Mouse (Mus musculus): Measurements from ENCODE around the gene Dhx9. TPM values are rescaled to one million over a fixed set of nuclear protein-coding genes. Genes with fewer than 3 reads are reported as not detected.
"Not testable (repeated sequence)": the region's sequence is repeated elsewhere in the genome, so short reads cannot be mapped to it uniquely, and the experiment has no call there.

Gene Dhx9
- polyA plus RNA-seq (2015; fragmentation: Nextera tagmentation; extraction: Ambion mirVana) = 17.2 and 18.1 TPM in 2 replicates

DNA sequence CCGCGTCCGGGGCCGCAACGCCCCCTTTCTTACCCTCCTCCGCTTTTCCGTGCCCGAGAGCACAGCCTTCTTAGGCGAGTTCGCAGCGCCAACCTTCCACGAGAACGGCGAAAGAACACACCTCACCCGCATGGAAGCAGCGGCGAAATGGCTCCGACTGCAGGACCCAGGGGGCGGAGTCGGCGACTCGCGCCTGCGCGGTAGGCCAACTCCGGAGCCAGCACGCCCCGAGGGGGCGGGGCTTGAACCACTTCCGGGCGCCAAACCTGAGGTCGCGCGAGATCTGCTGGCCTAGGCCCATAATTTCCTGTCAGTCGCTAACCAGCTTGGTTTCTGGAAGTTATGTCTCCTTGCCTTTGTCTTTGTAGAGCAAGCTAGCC is at the start of gene Dhx9:
Dhx9 (minus strand) TSS at position 161 of the 380 bp plus-strand sequence.
- Histone ChIP-seq H3K4me2 (peak within 1 kb of the TSS; percentile 62), H3K9ac (peak within 1 kb of the TSS; percentile 99), H3K36me3 (peaks cover 3% of the 10 kb centered on the region; the same call in 1 of the 2 replicates), H3K9me3 (replicated peaks) (no peaks in the 10 kb centered on the region), H3K27me3 (no peaks in the 10 kb centered on the region), H3K27ac (peak within 1 kb of the TSS; percentile 88), H3K4me1 (replicated peaks) (peaks cover 26% of the 10 kb centered on the region), H3K4me3 (peak within 1 kb of the TSS; percentile 99)
- peak; percentile 88 for ATAC-seq (replicated peaks; ENCODE audit: insufficient number of reproducible peaks, insufficient read depth, low FRiP score, low read depth)
- WGBS = under 1% methylated on average over 35 of the region's 35 CpGs

DNA sequence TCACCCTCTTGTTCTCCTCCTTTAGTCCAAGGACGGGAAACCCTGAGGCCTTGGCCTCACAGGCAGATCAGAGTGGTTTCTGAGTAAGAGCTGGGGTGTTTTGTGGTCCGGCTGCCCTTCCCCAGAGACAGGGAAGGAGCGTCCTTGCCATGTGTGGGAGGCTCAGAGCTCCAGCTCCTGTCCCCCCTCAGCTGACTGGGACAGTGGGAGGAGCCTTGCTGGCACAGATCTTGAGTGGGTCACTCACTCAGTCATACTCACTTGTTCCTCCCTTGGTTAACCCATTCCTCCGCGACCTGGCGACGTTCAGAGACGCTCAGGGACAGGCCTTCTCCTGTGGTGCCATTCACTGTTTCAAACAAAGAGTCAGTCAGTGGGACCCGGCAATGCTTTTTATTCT is 48.2 kb upstream of the Dhx9 start:
- no peak for ATAC-seq (replicated peaks; ENCODE audit: insufficient number of reproducible peaks, insufficient read depth, low FRiP score, low read depth)
- H3K27me3 ChIP-seq = no peaks in the 10 kb centered on the region
- no peak overlapping the region for H3K9ac ChIP-seq
- H3K27ac ChIP-seq = no peak overlapping the region
- no peak overlapping the region for H3K4me2 ChIP-seq
- WGBS = 69% methylated on average over 9 of the region's 9 CpGs
- H3K4me3 ChIP-seq = no peak overlapping the region
- peaks cover 9% of the 10 kb centered on the region; the same call in 1 of the 2 replicates for H3K4me1 ChIP-seq (replicated peaks)
- no peaks in the 10 kb centered on the region for H3K36me3 ChIP-seq
- no peaks in the 10 kb centered on the region for H3K9me3 ChIP-seq (replicated peaks)

DNA sequence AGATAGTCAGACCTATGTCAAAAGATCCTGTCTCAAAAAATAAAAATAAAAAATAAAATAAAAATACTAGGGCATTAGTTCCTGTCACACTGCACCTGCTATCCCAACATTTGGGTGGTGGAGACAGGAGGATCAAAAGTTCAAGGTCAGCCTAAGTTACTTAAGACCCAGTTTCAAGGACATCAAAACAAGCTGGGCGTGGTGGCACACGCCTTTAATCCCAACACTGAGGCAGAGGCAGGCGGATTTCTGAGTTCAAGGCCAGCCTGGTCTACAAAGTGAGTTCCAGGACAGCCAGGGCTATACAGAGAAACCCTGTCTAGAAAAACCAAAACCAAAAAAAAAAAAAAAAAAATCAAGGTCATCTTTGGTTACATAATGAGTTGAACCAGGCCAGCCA is 45.4 kb upstream of the Dhx9 start:
- not testable (repeated sequence) for H3K36me3 ChIP-seq; ATAC-seq (replicated peaks; ENCODE audit: insufficient number of reproducible peaks, insufficient read depth, low FRiP score, low read depth); H3K9me3 ChIP-seq (replicated peaks); H3K9ac ChIP-seq; H3K27me3 ChIP-seq; H3K4me1 ChIP-seq (replicated peaks); H3K4me3 ChIP-seq; H3K4me2 ChIP-seq
- H3K27ac ChIP-seq = peak overlapping the region; percentile 44; the same call in 1 of the 2 replicates
- 94% methylated on average over 3 of the region's 3 CpGs for WGBS

DNA sequence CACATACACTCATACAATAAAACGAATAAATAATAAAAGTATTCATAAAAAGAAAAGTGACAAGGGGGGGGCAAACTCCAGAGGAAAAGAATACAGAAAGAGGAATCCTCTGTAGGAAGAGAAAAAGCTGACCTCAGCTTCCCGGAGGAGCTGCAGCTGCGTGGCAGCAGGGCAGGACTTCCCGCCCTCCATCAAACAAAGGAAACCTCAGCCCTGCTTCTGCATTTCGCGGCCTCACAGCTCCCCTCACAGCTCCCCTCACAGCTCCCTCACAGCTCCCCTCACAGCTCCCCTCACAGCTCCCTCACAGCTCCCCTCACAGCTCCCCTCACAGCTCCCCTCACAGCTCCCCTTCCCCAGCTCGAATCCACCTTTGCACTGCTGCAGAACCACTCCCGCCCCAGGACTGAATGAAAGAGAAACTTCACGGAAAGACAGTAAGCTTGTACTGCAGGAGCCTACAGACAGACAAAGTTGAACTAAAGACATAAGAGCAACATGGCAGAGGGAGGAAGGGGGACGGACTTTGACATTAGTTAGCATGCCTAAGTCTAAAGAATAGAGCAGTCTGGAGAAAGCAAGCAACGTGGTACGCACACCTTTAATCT is 44.9 kb upstream of the Dhx9 start:
- 21% methylated on average over 12 of the region's 12 CpGs for WGBS
- Histone ChIP-seq H3K4me2 (peak overlapping the region; percentile 56), H3K9me3 (replicated peaks) (no peaks in the 10 kb centered on the region), H3K4me3 (peak overlapping the region; percentile 30), H3K9ac (peak overlapping the region; percentile 36; the same call in 1 of the 2 replicates), H3K27ac (peak overlapping the region; percentile 44), H3K36me3 (no peaks in the 10 kb centered on the region), H3K27me3 (no peaks in the 10 kb centered on the region), H3K4me1 (replicated peaks) (peaks cover 9% of the 10 kb centered on the region; the same call in 1 of the 2 replicates)
- ATAC-seq (replicated peaks; ENCODE audit: insufficient number of reproducible peaks, insufficient read depth, low FRiP score, low read depth) = no peak

DNA sequence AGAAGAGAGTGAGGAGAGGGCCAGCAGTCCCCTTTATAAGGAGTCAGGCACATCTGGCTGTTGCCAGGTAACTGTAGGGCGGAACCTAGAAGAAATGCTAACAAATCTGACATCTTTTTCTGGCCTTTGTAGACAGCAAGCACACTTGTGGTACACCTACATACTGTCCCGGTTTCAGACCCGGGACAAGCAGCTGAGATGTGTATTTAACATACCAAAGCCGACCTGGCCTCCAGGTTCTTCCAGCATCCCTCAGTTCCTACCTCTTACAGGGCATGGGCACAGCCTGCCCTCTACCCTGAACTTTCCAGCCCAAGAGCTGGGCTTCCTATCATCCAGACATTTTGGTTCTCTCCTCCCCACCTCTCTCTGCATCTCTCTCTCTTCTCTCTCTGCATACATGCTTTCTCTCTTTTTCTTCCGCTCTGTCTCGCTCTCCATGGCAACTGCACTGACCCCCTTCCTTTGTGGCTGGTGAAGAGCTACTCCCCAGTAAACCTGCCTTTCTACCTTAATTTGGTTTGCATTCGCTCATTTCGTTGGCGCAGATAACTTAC is 44.3 kb upstream of the Dhx9 start:
- peak overlapping the region; percentile 30 for H3K4me3 ChIP-seq
- no peak overlapping the region for H3K27ac ChIP-seq
- ATAC-seq (replicated peaks; ENCODE audit: insufficient number of reproducible peaks, insufficient read depth, low FRiP score, low read depth) = no peak
- H3K36me3 ChIP-seq = no peaks in the 10 kb centered on the region
- no peaks in the 10 kb centered on the region for H3K9me3 ChIP-seq (replicated peaks)
- no peaks in the 10 kb centered on the region for H3K27me3 ChIP-seq
- peak overlapping the region; percentile 56 for H3K4me2 ChIP-seq
- peak overlapping the region; percentile 36; the same call in 1 of the 2 replicates for H3K9ac ChIP-seq
- 39% methylated on average over 9 of the region's 9 CpGs for WGBS
- H3K4me1 ChIP-seq (replicated peaks) = peaks cover 9% of the 10 kb centered on the region; the same call in 1 of the 2 replicates

DNA sequence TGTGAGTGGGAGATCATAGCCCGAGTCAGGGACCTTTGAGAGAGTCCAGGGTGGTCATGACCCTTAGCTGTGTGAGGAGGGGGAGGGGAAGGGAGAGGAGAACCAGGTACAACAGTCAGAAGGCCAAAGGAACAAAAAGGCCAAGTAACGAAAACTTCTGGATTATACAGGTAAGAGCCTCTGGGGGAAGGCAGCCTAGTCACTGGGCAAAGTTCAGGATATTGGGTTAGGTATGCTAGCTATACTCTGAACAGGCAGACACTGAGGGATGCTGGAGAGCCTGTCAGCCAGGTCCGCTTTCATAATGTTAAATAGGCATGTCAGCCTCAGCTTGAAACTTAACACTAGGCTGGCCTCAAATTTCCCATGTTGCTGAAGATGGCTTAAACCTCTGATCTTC is 34.7 kb upstream of the Dhx9 start:
- Histone ChIP-seq H3K4me2 (no peak overlapping the region), H3K27ac (no peak overlapping the region), H3K4me3 (no peak overlapping the region), H3K27me3 (no peaks in the 10 kb centered on the region), H3K9ac (no peak overlapping the region), H3K9me3 (replicated peaks) (no peaks in the 10 kb centered on the region), H3K4me1 (replicated peaks) (no peaks in the 10 kb centered on the region), H3K36me3 (no peaks in the 10 kb centered on the region)
- WGBS = 56% methylated on average over 3 of the region's 3 CpGs
- no peak for ATAC-seq (replicated peaks; ENCODE audit: insufficient number of reproducible peaks, insufficient read depth, low FRiP score, low read depth)

DNA sequence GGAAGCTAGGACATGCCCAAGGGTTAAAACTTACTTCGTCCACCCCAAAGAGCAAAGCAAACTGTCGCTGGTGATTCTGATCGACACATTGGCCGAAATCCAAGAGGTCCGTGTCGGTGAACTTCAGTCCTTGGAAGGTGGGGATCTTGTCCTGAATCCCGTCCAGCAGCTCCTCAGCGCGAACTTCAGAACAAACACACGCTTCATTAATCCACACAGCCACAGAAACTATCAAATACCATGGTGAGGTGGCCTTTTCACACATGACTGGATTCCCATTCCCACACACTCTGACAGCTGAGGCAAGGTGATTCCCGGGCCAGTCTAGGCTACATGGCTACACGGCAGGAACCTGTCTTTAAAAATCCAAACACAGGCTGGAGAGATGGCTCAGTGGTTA is 27.9 kb upstream of the Dhx9 start:
- Histone ChIP-seq H3K9ac (no peak overlapping the region), H3K27me3 (no peaks in the 10 kb centered on the region), H3K4me2 (no peak overlapping the region), H3K4me3 (no peak overlapping the region), H3K9me3 (replicated peaks) (no peaks in the 10 kb centered on the region), H3K4me1 (replicated peaks) (no peaks in the 10 kb centered on the region), H3K36me3 (no peaks in the 10 kb centered on the region), H3K27ac (no peak overlapping the region)
- 75% methylated on average over 12 of the region's 12 CpGs for WGBS
- ATAC-seq (replicated peaks; ENCODE audit: insufficient number of reproducible peaks, insufficient read depth, low FRiP score, low read depth) = no peak

DNA sequence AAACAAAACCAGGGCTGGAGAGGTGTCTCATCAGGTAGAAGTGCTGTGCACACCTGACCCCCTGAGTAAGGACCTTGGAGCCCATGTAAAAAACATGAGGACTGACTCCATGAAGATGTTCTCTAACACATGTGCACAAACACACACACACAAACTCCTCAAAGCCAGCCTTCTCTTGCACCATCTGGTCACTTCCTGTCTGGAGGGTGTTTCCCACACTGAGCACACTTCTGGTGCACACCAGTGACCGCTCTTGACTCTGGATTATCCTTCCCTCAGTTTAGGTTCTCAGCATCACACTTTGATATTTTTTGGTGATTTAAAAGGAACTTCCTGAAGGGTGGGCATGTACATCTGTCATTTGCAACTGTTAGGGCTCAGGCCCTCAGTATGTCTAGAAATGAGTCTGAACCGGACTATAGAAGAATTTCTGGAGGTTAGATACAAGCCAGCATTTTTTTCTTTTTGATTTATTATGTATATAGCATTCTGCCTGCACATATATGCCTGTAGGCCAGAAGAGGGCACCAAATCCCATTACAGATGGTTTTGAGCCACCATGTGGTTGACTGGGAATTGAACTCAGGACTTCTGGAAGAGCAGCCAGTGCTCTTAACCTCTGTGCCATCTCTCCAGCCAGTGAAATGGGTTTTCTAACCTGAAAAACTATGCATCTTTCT is 23.0 kb upstream of the Dhx9 start:
- Histone ChIP-seq H3K36me3 (no peaks in the 10 kb centered on the region), H3K9ac (no peak overlapping the region), H3K27ac (no peak overlapping the region), H3K27me3 (no peaks in the 10 kb centered on the region), H3K4me3 (no peak overlapping the region), H3K4me2 (no peak overlapping the region), H3K4me1 (replicated peaks) (no peaks in the 10 kb centered on the region), H3K9me3 (replicated peaks) (no peaks in the 10 kb centered on the region)
- no peak for ATAC-seq (replicated peaks; ENCODE audit: insufficient number of reproducible peaks, insufficient read depth, low FRiP score, low read depth)
- WGBS = 56% methylated on average over 2 of the region's 2 CpGs

DNA sequence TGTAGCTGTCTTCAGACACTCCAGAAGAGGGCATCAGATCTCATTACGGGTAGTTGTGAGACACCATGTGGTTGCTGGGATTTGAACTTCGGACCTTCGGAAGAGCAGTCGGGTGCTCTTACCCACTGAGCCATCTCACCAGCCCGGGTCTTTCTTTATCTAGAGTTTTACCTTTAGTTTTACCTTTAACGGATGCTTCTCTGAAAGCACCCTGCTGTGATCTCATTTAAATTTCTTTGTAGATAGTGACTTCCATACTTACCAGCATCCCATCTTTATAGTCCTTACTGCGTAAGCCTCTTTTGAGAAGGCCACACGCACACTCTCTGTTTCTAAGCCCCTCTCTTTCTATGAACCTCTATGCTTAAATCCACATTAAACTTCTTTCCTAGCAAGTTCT is 22.1 kb upstream of the Dhx9 start:
- not testable (repeated sequence) for H3K4me1 ChIP-seq (replicated peaks); H3K27me3 ChIP-seq; H3K36me3 ChIP-seq; H3K4me2 ChIP-seq; ATAC-seq (replicated peaks; ENCODE audit: insufficient number of reproducible peaks, insufficient read depth, low FRiP score, low read depth); H3K9ac ChIP-seq; H3K4me3 ChIP-seq; H3K9me3 ChIP-seq (replicated peaks); H3K27ac ChIP-seq
- WGBS = 66% methylated on average over 8 of the region's 8 CpGs

DNA sequence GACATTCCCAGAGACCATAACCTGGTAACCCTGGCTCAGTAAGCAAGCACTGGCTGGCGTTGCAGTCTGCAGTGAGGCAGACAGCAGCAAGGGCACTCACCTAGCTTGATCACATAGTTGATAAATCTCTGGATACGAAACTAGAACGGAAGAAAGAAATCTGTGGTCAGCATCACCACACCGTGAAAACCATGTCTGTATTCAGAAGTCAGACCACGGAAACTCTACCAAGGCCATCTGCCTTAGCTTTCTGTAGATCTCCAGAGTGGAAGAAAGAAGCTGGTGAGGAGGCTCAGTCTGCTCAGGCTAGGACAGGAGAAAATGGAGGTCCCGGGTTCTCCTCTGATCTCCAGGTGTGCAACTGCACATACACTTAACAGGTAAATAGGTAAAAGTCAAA is 21.6 kb upstream of the Dhx9 start:
- no peak overlapping the region for H3K4me3 ChIP-seq
- no peak for ATAC-seq (replicated peaks; ENCODE audit: insufficient number of reproducible peaks, insufficient read depth, low FRiP score, low read depth)
- no peaks in the 10 kb centered on the region for H3K27me3 ChIP-seq
- H3K4me1 ChIP-seq (replicated peaks) = no peaks in the 10 kb centered on the region
- no peak overlapping the region for H3K9ac ChIP-seq
- H3K27ac ChIP-seq = no peak overlapping the region
- no peak overlapping the region for H3K4me2 ChIP-seq
- no peaks in the 10 kb centered on the region for H3K9me3 ChIP-seq (replicated peaks)
- 75% methylated on average over 6 of the region's 6 CpGs for WGBS
- no peaks in the 10 kb centered on the region for H3K36me3 ChIP-seq

DNA sequence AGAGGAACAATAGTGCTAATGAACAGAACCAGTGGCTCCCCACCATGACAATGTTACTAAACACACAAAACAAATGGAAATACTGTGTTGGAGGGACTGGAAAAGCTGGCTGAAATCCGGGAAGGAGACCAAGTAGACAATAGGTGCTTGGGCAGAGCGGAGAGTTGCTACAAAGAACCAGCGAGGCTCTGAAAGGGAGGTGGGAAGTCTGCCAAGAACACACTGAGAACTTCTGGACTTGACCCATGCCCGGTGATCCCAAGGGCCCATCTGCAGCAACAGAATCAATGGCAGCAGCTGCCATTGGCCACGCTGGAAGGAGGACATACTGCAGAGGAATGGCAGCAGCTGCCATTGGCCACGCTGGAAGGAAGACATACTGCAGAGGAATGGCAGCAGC is 18.8 kb upstream of the Dhx9 start:
- Histone ChIP-seq H3K27ac (no peak overlapping the region), H3K4me2 (no peak overlapping the region), H3K4me3 (no peak overlapping the region), H3K36me3 (no peaks in the 10 kb centered on the region), H3K4me1 (replicated peaks) (no peaks in the 10 kb centered on the region), H3K9ac (no peak overlapping the region), H3K9me3 (replicated peaks) (no peaks in the 10 kb centered on the region), H3K27me3 (no peaks in the 10 kb centered on the region)
- no peak for ATAC-seq (replicated peaks; ENCODE audit: insufficient number of reproducible peaks, insufficient read depth, low FRiP score, low read depth)
- WGBS = 67% methylated on average over 6 of the region's 6 CpGs
